Mouse (Mus musculus): ENCODE results near the gene Ampd2.

Ampd2 gene

DNA sequence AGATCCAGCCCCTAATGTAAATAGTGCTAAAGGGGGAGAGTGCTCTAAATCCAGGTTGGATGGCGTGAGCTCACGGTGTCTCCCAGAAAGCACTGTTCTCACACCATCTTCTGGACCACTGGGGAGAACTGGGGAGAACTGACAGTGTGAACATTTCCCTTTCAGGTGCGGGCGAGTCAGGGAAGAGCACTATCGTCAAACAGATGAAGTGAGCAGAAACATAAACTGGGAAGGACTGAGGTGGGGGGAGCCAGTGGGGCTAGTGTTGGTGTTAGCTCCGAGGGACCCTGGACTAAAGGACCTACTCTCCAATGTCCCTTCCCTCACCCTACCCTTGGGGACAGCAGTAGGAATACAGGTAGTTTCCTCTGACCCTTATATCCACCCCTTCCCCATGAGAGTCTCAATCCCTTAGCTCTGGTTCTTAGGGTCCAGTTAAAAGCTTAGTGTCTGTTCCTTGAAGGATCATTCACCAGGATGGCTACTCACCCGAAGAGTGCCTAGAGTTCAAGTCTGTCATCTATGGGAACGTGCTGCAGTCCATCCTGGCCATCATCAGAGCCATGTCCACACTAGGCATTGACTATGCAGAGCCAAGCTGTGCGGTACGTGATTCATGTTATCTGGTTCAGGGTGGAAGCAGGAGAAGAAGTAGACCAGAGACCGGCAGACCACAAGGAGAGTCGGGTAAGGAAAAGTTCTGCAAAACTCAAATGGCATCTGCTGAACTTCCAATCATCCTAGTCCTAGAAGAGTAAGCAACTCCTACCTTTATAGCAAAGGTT is 8.7 kb upstream of the Ampd2 start:
- no peak for DNase-seq (ENCODE audit: low spot score)

DNA sequence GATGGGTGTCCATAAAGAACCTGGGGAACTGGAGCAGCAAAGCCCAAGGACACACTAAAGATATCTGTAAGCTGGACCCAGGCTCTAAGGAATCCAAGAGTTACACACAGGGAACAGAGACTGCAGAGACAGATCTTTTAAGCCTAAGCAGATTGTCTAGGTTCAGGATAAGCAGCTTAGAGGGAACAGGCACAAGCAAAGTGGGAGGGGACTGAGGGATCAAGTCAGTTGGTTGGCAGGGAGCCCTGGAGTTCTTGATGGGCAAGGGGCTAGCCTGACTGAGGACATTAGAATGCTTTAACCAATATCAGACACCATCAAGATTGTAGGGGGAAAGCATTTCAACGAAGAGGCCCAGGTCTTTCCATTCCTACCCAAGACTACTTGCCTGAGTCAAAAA is 7.7 kb upstream of the Ampd2 start:
- DNase-seq (ENCODE audit: low spot score), result no peak

DNA sequence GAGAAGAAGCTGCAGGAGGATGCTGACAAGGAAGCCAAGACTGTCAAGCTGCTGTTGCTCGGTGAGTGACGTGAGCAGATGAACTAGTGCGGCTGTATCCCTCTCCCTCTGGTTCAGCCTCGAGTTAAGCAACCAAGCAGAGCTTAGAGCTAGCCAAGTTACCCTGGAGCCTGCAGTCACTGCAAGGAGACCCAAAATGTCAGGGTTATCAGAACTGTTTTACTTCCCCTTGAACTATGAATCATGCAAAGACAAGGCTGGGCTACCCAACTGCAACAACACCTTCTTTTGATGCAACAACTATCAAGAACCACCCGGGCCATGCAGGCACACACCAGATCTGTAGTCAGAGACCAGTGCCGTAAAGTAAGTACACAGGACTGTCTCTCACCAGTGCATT is 6.9 kb upstream of the Ampd2 start:
- no peak for DNase-seq (ENCODE audit: low spot score)

DNA sequence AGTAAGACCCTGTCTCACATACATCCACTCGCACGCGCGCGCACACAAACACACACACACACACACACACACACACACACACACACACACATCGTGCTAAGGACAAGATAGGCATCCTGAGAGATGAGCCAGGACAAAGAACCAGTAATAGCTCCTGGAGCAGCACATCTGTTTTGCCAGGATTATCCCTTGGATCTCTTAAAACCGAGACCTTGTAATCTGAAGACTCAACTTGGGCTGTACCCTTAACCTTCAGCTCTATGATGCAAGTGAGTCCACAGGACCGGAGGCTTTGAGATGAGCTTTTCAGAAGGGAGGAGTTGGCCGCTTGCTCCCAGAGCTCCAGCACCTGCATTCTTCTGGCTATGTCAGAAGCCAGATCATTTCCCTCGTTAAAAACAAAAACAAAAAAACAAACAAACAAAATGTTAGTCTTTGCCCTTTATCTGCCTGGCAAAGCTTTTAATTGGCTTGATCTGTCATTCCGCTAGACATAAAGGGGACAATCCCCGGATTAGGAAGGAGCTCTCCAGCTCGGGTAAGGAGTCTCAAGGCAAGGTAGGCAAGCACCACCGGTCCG is 6.2 kb upstream of the Ampd2 start, which contains the start of gene Gnat2:
Gnat2 (plus strand) TSS at position 254 of the 580 bp plus-strand sequence.
- no peak for DNase-seq (ENCODE audit: low spot score)

DNA sequence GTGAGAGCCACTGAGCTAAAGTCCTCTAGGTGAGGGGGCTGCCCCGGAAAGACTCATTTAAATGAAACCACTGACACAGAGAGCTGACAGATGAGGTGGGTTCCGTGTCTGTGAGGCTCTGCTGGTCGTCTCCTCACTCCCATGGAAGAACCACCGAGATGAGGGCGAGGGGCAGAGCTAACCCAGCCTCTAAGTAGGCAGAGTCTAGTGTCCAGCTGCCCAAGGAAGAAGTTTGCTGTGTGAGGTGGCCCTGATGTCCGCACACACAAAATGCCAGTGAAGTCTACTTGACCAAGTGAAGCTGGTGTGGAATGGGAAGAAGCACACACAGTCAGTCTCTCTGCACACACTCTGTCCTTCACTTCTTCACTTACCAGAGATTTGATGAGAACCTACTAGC is 5.6 kb upstream of the Ampd2 start:
- no peak for DNase-seq (ENCODE audit: low spot score)

DNA sequence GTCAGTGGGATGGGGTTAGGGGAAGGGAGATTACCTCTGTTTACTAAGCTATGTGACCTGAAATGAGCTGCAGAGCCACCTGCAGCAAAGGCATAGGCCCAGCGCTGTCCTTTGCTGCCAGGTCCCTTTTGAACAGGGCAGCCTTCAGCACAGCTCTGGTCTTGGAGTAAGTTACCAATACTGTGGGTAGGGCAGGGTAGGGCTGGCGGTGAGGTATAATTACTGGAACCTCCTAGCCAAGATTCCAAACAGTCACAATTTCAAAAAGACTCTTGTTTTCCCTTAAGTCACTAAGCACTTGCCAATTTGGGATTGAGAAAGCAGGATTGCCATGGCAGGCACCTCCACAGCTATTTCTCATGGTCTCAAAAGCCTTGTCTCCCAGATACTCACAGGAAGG is 4.1 kb upstream of the Ampd2 start:
- no peak for DNase-seq (ENCODE audit: low spot score)

DNA sequence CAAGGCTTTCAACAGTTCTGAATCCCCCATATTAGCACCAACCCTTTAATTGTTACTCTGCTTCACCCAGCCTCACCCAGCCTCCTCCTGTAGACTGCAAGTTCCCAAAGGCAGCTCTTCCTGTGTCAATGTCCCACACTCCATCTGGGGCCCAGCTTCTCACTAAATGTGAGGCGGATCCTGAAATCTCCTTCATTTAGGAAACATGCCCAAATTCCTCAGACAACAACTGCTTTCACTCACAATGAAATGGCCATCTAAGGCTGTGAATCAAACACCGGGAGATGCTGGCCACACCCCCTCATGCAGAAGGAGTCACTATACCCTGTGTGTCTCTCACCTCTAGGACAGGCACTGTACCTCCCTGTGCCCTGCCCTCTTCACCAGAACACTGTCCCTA is 3.5 kb upstream of the Ampd2 start:
- DNase-seq (ENCODE audit: low spot score), result no peak

DNA sequence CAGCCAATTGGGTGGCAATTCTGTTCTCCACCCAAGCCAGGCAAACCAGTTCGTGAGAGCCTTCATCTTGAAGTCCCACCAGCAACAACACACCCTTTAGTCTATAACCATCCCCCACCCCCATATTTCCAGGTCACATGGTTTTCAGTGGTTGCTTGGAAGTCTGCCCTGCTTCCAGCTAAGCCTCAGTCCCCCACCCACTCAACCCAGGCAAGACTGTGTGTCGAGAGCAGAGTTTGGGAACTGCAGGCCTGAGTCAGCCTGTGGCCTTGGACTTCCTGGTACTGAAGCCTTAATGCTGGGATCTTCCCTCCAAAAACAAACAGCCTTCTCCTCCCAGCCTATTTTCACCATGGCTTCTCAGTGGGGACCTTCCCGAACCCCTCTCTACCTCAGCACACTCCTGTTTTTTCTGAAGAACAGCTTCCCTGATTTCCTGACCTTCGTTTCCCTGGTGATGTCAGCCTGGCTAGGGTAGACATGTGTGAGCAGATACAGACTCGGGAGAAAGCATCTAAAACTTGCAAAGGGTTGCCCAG is 2.5 kb upstream of the Ampd2 start:
- no peak for DNase-seq (ENCODE audit: low spot score)

DNA sequence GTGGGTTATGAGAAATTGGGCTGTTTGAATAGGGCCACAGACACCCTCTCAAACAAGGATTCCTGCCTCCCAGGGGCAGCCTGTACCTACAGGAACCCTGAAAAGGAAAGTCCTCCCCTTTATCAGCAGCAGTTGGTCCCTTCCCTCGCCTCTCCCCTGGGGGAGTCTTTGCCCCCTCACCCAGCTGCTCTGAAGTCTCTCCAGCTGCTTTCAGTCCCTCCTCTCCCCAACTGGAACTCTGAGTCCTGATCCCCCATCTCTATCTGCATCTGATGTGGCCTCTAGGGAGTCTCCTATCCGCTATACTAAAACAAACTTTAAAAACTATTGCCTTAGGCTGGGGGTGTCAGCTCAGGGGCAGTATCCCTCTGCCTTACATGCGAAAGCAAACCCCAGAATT is 878 bp upstream of the Ampd2 start:
- DNase-seq (ENCODE audit: low spot score), result no peak

DNA sequence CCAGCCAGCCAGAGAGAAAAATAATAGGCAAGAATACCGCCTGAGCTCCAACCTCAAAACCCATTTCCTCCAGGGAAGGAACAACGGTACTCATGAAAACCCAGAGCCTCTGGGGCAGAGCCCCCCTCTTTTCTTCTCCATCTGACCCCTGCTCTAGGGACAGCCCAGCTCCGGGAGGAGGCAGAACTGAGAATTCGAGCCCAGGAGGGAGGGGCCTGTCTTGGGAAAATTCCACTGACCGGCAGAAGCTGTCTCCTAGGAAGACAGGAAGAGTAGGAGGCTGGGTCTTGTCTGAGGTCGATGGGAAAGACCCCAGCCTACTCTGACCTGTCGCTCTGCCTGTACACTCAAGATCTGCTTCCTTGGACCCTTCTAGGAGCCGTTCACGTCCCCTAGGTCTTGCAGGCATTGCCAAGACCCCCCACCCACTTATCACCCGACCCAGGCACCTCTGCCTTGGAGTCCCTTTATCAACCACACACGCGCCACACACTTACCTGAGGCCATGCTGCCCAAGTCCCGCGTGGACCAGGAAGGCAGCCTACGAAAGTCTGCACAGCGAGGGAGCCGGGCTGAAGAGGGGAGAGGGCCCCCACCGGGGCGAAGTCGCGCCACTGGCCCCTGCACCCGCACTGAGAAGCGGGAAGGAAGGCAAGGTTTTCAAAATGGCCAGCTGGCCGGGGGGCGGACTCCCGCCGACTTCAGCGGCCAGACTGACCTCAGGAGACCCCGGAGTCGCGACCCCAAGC is 556 bp downstream of the Ampd2 start:
- peak; percentile 78 for DNase-seq (ENCODE audit: low spot score)

DNA sequence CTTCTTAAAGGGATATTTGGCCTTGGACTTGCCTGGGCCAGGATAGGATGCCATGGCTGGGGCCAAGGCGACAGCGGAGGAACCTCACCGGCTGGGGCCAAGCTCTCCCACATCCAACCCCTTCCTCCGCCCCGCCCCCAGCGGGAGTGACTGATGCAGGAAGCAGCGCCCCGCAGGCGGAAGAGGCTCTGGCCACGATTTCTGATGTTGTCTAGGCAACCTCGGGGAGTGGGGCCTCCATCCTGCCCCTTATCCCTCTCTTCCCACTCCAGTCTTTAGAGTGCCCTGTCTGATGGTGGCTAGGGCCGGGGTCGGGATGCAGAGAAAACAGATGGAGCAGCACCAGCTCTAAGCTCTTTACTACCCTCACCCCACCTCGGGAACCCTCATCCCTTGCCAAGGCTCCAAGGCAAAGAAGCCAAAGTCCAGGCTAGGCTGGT is 1.1 kb downstream of the Ampd2 start:
- DNase-seq (ENCODE audit: low spot score), result peak; percentile 92

DNA sequence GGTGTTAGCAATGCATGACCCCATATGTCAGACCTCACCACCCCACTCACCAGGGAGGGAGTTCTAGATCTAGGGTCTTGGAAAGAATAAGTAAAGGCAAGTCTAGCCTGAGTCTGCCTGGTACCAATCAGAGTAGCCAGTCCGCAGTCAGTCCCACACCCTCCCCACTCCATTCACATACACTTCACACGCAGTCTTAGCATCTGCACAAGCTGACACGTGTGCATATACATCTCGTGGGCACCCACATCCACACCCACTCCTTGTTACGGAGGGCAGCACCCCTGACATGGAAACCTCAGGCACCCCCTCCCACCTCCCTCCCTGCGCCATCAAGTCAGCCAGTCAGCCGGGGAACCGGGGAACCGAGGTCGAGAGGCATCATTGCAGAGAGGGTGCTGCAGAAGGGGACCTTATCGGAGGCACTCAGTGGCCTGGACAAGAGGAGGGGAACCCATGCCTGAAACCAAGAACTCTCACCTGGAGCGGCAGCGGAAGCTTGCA is 1.6 kb downstream of the Ampd2 start:
- DNase-seq (ENCODE audit: low spot score), result no peak

DNA sequence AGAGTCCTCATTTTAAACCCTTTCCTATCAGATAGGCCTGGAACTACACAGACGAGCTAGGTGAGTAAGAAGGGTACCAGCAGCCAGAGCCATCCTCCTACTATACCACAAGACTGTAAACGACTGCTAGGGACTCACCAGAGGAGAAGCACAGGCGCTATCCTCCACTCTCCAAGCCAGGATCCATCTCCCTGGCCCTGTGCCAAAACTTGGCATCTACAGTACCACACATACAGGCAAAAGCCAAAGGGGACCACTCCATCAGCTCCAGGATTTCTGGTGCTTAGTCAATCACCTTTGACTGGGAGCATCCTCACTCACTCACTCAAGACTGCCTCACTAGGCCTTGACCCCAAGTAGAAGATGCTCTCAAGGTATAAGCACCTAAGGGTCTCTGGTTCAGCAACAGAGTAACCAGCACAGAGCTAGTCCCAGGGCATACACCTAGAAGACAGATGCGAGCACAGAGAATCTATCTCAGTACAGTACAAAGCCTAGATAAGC is 2.5 kb downstream of the Ampd2 start:
- no peak for DNase-seq (ENCODE audit: low spot score)

DNA sequence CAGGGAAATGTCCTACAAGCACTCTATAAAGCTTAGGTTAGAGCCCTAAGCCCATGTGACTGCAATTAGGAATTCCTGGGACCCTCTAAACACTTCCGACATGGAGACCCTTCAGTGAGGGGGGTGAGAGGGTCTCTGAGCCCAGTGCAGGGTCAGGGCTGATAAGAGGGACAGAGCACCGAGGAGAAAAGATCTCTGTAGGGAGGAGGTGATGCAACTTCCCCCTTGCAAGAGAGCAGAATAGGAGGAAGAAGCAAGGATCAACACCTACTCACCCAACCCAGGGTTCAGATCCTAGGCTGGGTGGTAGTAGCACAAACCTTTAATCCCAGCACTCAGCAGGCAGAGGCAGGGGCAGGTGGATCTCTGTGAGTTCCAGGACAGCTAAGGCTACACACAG is 3.3 kb downstream of the Ampd2 start:
- no peak for DNase-seq (ENCODE audit: low spot score)

DNA sequence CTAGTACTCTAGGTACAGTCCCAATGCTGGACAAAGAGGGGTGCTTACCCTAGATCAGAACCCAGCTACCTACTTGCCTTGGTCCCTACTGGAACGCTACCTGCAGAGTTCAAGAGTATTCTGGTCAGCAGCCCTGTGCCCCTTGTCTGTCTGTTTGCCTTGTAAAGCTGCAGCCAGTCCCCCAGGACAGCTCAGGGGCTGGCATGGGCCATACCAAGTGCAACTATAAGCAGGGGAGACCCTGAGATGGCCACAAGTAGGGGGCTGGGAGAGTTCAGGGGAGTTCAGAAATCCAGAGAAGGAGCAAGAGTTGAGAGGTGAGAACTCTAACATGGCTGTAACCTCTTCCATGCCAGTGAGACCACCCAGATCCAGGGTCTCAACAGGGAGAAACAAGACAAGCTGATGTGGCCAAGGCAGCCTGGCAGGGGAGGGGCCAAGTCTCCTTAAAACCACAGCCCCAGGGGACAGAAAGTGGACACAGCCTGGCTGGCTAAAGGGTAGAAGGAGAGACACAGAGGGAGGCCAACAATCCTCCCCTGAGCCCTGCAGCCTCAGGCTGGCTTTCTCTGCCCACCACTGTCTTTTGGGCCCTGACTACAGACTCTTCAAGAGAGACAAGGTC is 4.1 kb downstream of the Ampd2 start:
- DNase-seq (ENCODE audit: low spot score), result no peak

DNA sequence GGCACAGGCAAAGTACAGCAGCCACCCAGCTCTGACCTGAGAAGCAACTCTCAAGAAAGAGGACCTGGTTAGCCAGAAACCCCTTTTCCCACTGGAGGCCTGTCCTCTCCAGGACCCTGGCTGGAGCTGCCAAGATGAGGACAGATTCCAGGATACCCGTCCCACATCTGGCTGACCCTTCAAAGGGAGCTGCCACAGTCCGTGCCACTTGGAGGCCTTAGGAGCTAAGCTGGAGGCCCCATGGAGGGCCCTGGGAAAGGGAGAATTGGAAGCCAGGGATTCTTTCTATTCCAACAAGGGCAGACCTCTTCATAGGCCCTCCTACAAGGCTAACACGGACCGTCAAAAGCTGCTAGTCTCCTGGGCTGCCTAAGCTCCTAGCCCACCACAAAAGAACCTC is 4.8 kb downstream of the Ampd2 start:
- DNase-seq (ENCODE audit: low spot score), result no peak

DNA sequence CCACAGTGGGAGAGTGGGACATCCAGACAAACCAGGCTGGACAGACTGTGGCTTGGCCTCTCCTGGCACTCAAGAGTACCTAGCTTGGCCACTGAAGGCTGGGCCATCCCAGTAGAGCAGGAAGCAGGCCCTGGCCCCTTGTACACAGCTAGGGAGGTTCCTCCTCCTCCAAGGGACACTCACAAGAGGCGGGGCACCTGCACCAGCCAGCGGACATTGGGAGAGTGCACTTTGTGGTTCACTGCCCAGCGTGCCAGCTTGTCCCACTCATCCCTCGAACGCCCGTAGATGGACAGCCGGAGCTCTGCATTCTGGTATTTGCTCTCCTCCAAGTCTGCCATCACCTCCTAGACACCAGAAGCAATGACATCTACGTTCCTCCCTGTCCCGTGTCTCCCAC is 9.6 kb downstream of the Ampd2 start:
- no peak for DNase-seq (ENCODE audit: low spot score)

DNA sequence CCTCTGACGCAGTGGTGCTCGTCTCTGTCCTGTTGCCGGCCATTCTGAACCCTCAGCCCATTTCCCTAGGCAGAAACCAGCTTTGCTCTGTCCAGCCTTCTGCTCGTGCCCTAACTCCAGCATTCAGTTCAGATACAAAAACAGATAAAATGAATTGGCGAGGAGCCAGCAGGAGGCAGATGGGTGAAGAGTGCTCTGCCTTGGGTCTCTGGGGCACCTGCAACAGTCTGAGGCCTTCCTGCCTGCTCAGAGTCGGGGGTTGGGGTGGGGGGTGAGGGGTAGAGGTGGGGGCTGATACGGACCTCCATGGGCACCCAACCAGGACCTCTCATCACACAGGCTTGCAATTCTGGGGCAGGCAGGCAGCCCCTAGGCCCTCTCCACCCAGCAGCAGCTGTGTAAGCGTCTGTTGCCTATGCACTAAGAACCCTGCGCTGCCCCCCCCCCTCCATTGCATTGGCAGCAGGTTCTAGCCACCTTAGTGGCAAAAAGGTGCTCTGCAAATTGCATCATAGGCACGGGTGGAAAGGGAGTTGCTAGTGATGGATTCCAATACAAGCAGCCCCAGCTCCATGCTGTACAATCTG is 13.4 kb downstream of the Ampd2 start:
- DNase-seq (ENCODE audit: low spot score), result no peak

DNA sequence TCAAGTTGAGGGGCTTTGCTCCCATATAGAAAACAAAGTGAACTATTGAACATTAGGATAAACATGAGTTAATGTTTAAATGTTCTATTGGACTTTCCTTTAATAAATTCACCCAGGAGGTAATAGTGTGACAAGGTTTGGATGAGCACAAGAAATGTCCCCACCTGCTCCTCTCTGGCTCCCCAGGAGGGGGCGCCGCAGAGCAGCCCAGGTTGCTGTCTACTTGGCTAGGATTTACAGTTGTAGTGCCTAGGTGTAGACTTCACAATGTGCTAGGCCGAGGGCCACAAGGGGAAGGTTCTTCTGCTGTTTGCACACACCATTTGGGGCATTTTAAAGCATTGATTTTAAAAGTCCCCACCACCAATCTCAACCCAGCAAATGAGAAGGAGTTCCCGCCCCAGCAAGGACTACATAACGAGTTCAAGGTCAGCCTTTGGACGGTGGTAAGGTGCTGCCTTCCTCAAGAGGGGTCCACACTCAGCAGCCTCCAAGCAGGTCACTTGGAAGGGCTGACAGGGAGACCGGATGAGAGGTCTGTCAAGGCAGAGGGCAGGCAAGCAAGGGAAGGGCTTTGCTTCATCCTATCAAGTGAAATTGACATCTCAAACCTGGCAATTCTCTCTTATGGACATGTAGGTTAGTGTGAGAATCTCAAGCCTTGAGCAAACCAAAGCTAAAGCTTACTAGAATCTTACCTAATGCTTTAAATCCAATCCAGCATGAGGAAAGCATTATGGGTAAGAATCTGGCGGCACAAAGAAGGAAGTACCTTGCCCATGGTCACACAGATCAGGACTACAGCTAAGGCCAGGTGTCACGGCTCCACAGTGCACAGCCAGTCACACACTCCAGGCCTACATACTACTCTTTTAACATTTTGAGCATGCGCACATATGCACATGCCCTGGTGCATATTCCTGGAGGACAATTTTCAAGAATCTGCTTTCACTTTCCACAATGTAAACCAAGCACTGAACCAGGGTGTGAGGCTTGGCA is 15.9 kb downstream of the Ampd2 start:
- peak; percentile 77 for DNase-seq (ENCODE audit: low spot score)

DNA sequence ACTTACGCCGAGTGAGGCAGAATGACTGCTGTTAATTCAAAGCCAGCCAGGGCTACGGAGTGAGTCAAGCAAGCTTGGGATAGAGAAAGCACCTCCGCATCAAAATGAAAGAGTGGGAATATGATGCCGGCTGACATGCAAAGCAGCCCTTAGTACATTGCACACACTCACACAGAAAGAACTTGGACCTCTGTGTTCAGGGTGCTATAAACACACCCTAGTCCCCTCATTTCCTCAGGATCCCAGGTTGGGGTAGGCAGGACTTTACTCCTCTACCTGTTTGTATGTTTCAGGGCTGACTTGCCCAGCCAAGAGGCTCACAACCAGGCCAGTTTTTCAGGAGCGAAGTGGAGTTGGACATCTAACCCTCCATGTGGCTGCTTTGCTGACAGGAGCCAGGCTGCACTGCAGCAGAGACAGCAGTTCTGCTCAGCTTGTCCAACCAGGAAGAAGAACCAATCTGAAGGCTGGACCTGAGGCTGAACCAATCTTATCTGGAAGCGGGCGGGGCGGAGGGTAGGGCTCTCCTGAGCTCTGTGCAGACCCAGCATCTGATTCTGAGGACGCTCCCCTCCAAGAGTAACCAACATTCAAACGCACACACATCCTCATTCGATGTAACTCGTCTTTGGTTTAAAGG is 17.1 kb downstream of the Ampd2 start:
- peak; percentile 52 for DNase-seq (ENCODE audit: low spot score)

Measured in ovary, postnatal 36 days (tissue).